Mouse (Mus musculus) megakaryocyte, embryonic 14.5 days (primary cell): ENCODE results near the gene Kif21a.

Experiments used
- FLI1 ChIP-seq: IDR thresholded peaks from 2 replicates; pipeline ENCODE4 v1.6.1; 2012; ENCODE audit warnings: low read length, inconsistent platforms, mixed read lengths
- GATA1 ChIP-seq: IDR thresholded peaks from 3 replicates; pipeline ENCODE4 v1.6.1; 2012; ENCODE audit warnings: mixed read lengths, low read length, inconsistent platforms, borderline replicate concordance

- TF ChIP-seq GATA1 (no peak), FLI1 (no peak)
Measured at GRCm38 (mm10) chr15:91048951-91049495, 725 bp downstream of the Kif21a start.
